Mouse (Mus musculus) retina, embryonic 14.5 days (tissue): ENCODE results near the gene Got1.

Source experiments
- DNase-seq: peaks from one replicate; pipeline ENCODE4 v3.0.0-alpha.2; 2015; ENCODE audit warnings: low spot score

Got1 gene

DNA sequence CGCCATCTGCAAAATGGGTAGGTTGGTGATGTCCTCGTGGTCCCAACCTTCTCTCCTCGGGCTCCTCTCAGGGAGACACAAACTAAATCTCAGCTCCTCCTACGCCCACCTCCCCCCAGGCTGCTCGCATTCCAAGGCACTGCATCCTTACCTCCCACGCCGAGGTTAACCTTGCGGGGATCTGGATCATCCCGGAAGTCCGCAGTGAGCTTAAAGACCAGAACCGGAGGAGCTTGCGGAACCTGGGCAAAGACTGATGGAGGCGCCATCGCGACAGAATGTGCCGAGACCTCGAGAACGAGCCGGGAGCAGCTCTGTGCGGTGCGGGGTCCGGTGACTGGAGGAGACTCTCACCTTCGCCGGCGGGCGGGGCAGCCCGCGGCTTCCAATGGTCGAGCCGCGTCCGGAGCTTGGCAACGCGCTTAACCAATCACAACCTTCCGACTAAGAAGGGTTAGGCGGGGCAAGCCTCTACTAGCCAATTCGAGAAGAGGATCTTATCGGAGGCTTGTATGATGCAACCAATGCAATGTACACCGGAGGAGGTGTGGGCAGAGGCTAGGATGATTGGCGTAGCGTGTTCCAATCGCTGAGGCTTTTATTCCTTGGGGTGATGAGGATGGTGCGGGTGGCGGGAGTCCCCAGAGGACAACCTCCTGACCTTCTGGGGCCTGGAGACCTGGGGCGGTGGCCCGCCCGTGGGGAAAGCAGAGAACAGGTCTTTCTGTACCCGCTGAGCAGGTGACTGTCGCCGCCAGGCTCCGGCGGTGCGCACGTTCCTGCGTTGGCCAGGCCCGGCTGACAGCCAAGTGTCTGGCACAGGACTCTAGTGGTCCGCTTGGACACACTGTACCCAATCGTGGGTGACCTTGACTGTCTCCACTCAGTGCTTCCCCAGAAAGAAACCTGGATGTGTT, at the start of gene Got1:
Got1 (minus strand) TSS at position 419 of the 917 bp plus-strand sequence.
- peak; percentile 97 for DNase-seq

DNA sequence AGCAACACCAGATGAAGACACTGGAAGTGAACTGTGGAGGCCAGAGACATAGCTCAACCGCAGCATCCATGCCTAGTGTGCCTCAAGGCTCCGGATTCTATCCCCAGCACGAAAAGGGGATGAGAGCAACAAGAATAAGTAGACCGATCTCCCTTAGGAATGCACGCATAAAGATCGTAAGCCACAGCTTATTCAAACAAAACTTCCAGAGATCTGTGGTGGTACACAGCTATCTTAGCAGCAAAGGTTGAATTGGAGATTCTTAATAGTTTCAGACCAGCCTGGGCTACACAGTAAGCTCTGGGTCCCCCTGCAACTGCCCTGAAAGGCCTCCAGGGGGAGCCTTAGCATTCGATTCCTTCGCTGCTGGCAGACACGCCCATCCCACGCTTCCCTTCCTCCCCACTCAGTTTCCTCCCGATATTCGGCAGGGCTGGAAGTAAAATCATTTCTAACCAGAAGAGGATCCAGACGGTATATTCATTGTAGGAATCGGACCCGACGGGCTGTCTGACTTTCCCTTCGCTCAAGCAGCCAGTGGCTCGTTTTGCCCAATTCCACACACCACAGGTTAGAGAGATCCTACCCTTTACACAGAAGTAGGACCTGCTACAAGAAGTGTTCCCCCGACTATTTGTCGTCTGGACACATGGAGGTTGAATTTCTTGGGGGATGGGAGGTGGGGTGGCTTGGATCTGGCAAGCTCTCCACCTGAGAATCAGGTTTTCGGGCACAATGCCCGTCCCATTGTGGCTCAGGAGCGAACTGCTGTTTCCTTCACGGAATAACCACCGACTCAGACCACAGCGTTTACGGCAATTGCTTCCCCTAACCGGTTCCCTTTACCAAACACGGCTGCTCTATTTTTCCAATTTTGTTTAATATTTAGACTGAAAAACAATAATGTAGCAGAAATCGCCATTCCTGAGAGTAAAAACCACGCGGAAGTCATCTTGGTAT, 46.7 kb upstream of the Got1 start:
- peak; percentile 96 for DNase-seq

DNA sequence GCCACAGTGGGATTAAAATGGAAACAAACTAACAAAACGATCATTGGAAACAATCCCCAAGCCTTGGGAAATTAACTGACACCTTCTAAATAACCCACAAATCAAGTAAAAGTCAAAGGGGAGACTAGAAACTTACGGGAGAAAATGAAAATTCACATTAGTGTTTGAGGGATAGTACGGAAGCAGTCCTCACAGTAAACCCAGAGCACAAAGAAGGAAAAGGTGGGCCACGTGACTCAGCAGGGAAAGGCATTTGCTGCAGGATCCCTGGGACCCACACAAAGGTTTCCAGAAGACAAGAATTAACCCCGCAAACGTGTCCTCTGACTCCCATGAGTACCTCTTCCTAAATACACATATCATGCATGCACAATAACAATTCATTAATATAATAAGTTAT, 44.7 kb upstream of the Got1 start:
- DNase-seq: no peak

DNA sequence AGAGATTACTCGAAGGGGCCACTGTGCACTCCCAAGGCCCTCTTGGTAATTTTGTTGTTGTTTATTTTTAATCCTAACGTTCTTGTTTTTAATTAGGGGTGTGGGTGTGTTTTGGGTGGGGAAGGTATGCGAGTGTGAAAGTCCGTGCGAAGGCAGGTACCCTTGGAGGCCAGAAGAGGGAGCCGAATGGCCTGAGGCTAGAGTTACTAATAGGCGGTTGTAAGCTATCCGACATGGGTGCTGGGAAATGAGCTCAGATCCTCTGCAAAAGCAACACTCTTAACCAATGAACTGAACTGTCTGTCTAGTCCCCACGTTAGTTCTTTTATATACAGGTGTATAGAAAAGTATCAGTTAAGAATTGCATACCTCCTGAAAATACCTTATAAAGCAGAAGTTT, 43.9 kb upstream of the Got1 start:
- DNase-seq: no peak

DNA sequence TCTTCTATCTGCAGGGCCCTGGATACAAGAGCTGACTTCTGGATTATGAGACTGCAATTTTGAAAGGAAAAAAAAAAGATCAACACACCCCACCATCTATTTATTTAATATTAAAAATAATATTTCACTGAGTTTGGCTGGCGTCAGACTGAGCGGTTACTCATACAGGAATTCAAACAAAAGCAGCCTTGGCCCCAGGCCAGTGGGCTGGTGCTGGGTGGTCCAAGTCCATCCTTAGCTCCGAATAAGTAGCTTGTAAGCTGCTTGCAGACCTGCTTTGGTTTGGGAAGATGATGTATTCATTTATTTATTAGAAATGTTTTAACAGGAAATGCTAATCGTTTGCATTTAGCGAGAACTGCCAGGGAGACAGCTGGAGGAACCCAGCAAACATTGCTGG, 38.8 kb upstream of the Got1 start:
- DNase-seq: no peak

DNA sequence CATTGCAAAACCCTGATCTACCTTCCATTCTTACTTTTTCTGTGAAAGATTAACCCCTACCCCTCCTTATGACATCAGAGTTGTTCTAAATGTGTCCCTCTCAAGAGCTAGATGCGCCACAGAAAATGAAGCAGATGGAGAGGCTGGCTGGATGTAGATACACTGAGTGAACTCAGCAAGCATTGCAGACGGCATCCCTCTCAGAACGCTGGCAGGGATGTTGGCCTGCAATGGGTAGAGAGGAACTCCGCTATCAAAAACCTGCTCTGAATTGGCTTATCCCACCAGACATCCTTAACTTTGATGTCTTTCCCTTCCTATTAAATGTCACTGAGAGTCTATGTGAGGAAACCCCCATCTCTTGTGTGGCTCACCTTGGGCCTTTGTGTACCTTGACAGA, 37.4 kb upstream of the Got1 start:
- no peak for DNase-seq

DNA sequence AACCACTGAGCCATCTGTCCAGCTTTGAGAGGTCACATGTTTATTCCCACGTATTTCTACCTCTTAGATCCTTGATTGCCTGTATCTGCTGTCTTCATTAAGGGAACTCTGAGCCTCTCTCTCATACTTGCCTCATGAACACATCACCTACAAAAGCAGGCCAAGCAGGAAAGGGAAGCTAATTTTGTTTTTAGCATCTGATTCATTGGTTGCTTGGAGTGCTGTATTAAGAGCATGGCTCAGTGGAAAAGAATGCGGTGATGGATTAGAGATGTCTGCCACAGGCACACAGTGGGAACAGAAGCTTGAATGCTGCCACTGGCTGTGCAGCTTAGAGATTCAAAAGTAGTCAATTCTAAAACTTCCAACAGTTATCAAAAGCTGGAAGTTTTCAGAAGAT, 35.8 kb upstream of the Got1 start:
- no peak for DNase-seq

DNA sequence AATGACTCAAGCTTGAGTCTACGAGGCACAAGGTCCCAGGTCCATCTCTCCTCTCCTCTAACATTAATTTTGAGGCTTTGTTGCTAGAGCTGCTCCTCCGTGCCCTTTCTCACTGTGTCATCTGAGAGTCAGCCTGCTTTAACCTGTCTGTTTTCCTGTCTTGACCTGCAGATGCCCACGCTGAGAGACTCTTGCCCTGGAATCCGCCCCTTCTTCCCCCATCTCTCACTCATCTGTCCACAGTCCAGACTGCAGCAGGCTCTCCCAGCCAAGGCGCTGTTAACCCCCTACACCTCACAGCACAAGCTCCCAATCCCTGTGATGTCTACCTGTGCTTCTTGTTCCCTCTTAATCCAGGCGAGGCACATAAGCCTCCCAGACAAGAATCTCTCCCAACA, 27.1 kb upstream of the Got1 start:
- no peak for DNase-seq

DNA sequence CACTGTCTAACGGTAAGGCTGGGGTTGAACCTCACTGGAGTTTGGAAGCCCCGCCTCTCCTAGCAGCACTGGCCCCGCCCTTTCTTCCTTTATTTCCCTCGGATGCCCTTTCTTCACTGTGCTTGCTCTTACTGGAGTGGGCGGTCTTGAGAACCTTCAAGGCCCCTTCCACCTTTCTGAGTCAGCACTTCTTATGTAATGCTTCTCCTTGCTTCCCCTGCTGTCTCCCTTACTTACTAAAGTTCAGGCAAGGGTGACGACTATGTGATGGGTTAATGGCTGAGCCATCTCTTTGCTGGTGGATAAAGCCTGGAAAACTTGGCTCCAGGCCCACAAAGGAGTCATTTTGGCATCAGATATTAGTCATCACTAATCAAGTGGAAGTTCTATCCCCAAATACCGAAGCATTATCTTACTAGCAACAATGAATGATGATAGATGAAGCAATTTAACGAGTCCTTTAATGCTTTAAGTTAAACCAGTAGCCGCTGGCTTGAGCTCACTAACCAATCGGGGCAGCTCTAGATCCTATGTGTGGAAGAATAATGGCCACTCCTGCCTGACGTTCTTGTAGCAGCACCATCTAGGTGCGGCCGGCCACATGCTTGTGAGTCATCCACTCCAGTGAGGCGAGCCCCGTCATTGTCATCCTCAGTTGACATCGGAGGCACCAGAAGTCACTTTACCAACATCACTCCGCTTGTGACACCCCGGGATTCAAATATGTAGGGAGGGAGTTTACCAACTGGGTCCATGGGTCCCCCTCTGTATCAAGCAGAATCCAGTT, 26.5 kb upstream of the Got1 start:
- DNase-seq: no peak

DNA sequence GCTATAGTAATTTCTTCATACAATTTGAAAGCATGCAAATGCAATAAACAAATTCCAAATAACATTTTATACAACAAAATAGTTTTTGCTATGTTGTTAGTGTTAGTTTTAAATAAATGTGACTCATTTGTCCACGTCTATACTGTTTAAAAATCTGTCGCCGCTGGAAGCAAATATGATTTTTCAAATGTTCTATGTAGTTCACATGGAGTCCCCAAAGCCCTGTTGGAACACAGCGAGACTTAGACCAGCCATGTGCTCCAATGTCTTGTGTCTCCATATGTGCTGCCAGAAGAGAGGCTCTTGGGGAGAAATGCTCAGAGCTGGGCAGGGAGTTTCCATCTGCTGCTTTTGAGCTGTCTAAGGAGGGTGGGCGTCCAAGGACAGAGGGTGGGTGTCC, 23.7 kb upstream of the Got1 start:
- DNase-seq: no peak

DNA sequence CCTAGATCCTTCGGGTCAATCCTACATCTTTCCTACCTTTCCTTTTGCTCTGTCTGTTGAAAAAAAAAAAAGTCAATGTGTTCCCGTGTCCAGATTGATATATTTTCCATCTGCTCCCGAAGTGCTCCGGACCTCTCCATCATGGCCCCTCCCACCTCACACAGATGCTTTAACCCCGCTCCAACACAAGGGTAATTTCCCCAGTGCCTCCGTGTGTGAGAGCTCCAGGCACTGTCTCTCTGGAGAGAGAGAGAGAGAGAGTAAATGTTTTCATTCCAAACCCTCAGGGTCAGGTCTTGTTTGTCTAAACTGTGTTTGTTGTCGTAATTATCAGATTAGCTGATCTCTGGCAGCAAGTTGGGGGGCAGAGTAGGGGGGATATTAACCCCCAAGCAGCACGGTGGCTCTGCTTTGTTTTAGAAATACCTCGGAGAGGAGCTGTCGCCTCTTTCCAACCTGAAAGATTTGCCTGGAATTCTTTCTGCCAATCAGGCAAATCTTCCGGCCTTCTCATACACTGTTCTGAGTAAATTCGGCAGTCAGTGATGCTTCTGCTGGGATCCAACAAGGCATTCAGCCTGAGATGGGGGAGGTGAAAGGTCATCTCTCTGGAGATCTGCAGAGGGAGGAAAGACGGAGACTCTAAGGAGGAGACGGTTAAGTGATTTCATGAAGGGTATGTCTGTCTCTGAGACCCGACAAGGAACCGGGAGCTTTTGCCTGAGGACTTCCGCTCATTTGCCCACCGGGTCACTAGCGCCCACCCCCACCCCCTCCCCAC, 22.1 kb upstream of the Got1 start:
- peak; percentile 49 for DNase-seq

DNA sequence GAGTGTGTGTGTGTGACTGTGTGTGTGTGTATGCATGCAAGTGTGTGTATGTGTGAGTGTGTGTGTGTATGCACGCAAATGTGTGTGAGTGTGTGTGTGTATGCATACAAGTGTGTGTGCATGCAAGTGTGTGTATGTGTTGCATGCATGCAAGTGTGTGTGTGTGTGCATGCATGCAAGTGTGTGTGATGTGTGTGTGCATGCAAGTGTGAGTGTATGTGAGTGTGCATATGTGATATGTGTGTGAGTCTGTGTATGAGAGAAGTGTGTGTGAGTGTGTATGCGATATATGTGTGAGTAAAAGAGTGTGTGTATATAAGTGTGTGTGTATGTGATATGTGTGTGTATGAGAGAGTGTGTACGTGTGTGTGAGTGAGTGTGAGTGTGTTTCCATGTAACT, 11.0 kb upstream of the Got1 start:
- DNase-seq: no peak

DNA sequence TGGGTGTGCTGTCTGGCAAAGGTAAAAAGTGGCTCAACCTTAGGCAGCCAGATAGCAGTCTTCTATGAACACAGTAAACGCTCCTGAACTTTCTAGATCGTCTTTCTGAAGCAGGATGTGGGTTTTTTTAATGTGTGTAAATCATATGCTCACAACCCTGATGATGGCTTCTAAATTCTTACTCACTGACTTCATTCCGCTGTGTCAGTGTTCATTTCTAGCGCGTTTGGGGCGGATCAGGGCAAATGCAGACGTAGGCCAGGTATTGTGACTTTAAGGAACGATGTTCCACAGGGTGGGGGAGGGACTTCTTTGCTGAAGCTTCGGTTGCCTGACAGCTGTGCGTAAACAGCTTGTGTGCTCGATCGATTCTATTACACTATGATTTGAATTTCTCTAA, 6.5 kb upstream of the Got1 start:
- no peak for DNase-seq

DNA sequence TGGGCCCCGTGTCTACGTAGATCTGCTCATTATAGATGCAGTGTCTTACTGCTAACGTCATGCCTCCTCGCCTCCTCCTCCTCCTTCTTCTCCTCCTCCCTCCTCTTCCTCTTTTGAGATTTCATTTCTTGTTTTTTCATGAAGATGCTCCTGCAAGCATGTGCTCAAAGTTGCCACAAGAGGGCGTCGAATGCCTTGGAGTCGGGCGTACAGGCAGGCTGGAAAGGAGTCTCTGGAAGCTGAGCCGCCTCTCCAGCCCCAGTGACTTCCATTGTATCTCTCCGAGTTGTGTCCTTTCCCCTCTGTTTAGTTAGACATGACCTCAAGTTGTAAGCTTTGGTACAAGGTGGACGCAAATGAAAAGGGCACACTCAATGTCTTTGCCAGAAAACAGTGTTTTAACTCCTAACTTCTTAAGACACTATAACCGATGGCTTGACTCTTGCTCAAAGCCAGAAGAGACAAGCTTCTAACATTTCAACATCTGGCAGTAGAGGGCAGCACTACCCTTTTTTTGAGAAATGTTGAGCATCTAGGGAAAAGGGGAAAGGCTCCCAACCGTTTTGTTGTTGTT, 5.9 kb upstream of the Got1 start:
- DNase-seq: peak; percentile 93

DNA sequence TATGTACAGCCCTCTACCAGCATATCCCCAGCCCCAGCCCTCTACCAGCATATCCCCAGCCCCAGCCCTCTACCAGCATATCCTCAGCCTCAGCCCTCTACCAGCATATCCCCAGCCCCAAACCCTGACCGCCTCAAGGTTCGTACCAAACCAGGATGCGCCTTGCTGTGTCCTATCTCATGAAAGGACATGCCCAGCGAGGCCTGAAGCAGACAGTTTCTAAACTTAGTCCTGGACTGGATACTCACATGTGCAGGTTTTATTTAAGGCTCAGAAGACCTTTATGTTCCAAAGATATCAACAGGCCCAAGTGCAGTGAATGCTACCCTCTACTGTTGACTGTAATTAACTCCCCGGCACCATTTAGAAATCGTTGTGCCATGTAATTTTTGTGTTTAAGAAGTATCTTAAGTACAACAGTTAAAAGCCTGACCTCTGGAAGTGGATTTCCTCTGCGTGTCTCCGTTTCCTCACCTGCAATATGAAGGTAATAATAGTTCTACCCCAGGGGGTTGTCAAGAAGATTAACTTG, 3.7 kb upstream of the Got1 start:
- DNase-seq: no peak

DNA sequence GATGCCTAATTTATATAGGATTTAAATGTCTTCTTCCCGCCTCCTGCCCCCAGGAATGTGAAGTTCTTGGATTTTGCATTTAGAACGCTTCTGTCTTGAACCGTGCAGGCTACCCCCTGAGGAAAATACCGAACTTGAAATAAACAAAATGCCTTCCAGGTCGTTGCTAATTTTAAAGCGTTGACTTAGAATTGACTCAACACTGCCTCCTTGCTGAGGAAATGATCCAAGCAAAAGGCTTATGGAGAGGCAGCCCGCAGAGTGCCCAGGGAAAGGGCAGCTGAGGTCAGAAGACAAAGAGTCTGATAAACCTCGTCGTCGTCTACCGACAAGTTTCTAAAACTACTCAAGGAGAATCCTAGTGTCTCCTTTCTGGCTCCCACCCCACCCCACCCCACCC, 2.7 kb upstream of the Got1 start:
- peak; percentile 43 for DNase-seq

DNA sequence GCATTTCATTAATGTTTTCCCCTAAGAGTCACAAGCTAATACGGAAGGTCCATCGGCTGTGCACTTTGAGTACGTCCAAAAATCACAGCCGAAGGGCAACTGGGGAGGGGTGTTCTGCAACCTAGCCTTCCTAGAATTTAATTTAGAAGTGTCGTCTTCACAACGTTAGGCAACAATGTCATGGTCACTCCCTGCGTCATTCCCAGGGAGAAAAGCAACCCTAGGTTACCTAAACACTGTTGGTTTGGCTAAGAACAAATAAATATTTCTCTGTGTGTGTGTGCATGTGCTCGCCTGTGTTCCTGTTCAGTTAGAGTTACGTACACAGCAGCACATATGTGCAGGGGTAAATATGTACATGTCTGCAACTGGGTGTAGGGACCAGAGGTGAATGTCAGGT, 1.6 kb upstream of the Got1 start:
- DNase-seq: no peak

DNA sequence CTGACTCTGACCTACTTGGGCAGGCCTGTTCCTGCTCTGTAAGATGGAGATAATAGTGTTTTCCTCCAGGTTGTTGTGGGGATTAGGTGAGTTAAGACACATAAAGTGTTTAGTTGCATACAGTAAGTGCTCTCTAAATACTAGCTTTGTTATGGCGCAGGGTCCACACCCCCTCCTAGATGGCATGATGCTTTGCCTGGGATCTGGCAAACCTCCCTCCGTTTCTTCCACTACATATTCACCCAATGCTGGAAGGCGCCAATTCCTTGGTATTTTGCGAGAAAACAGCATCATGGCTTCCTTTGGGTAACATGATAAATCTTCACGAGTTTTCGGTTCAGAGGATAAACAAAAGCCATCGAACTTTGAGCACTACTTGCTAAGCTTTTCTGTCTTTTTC, 1.2 kb upstream of the Got1 start:
- DNase-seq: no peak

DNA sequence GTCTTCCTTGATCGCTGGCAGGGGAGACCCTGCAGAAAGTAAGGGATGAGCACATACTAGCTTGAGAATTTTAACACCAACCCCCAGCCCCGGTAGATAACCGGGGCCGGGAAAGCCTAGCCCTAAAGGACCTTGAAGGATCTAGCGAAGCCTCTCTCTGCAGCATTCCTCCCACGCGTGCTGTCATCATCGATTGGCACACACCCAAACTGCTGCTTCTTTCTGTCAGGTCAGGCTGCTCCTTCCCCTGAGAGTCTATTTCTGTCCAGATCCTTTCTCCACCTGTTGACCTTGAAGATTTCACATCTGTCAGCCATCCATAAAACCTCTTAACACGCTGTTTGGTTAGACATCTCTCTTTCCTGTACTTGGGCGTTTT, 688 bp upstream of the Got1 start:
- no peak for DNase-seq

DNA sequence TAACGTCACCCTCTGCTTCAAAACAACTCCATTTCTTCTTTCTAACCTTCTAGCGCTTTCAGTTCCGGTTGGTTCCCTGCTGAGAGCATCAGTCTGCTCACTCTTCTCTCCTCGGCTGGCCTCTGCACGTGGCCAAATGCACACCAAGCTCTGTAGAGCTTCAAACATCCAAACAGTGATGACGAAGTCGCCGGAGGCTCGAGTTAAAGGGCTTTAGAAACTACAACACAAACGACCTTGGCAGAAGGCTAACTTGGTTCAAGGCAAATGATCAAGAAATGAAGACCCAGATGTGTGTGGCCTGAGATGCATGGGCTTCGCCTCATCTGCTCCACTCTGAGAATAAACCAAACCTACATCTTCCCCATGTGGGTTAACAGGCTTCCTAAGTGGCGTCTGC, 854 bp downstream of the Got1 start:
- no peak for DNase-seq

DNA sequence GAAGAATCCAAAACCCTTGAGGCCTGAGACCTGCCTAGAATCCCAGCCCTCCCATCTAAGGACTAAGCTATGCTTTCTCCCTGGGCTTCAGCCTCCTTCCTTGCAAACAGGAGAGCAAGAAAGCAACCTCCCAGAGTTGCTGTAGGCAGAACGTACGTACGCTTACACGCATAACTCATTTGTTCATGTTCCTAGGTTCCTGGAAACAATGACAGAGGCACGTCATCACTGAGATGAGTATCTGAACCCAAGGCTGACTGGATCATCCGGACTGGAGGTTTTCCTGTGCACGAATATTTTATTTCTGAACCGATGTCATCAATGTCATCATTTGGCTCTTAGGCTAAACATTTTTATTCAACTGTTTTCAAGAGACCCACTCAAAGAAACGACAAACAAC, 2.4 kb downstream of the Got1 start:
- DNase-seq: no peak
